Mouse (Mus musculus) limb, embryonic 13.5 days (tissue): ENCODE measurements around the gene Rbfox3. TPM values are rescaled to one million over a fixed set of nuclear protein-coding genes. Genes with fewer than 3 reads are reported as not detected.
A peak's percentile ranks its signal among the peaks of the same experiment; 100 is the strongest.
"Not testable (repeated sequence)": the region's sequence is repeated elsewhere in the genome, so short reads cannot be mapped to it uniquely, and the experiment has no call there.

Experiments
- ATAC-seq: fragments of 200-750 bp; cut with Nextera tagmentation; 2 replicates; pipeline ENCODE4 v1.8.0; 2017; ENCODE audit warnings: low read depth, moderate number of reproducible peaks, moderate TSS enrichment; ENCODE audit not compliant: low FRiP score
- H3K27ac ChIP-seq: fragments of 300-500 bp; sonication (generic); 2 replicates; pipeline ENCODE4 v1.5.1; 2015; ENCODE audit warnings: inconsistent platforms, mild to moderate bottlenecking, moderate library complexity
- H3K27me3 ChIP-seq: fragments of 300-500 bp; sonication (generic); 2 replicates; pipeline ENCODE4 v1.6.1; 2015; ENCODE audit warnings: mild to moderate bottlenecking, inconsistent platforms
- H3K36me3 ChIP-seq: fragments of 300-500 bp; sonication (generic); 2 replicates; pipeline ENCODE4 v1.6.1; 2015; ENCODE audit warnings: inconsistent platforms, mild to moderate bottlenecking, moderate library complexity
- H3K4me1 ChIP-seq: fragments of 300-500 bp; sonication (generic); 2 replicates; pipeline ENCODE4 v1.6.1; 2015; ENCODE audit warnings: inconsistent platforms
- H3K4me2 ChIP-seq: fragments of 300-500 bp; sonication (generic); replicated peaks from 2 replicates; pipeline ENCODE4 v1.6.1; 2015; ENCODE audit warnings: inconsistent platforms, mild to moderate bottlenecking, moderate library complexity
- H3K4me3 ChIP-seq: fragments of 300-500 bp; sonication (generic); 2 replicates; pipeline ENCODE4 v1.5.1; 2015; ENCODE audit warnings: moderate library complexity, mild to moderate bottlenecking, inconsistent platforms
- H3K9ac ChIP-seq: fragments of 300-500 bp; sonication (generic); 2 replicates; pipeline ENCODE4 v1.6.1; 2015; ENCODE audit warnings: mild to moderate bottlenecking, inconsistent platforms
- H3K9me3 ChIP-seq: fragments of 300-500 bp; sonication (generic); 2 replicates; pipeline ENCODE4 v1.6.1; 2016; ENCODE audit warnings: inconsistent platforms
- WGBS: fragments of 180-500 bp; shearing (Covaris S2); methylation state at CpG from one replicate; pipeline ENCODE4 v1.1.7; 2015; 5-methylcytosine and 5-hydroxymethylcytosine counted together
- polyA plus RNA-seq: library from polyadenylated mRNA; unstranded; fragments of >200 nt; fragmentation: Nextera tagmentation; extraction: Ambion mirVana; gene quantifications from 2 replicates; pipeline ENCODE4 v1.2.1, GENCODE M21; 2015

Rbfox3 gene
- polyA plus RNA-seq, 1 experiment from 2014 or later: 0.93 TPM

DNA sequence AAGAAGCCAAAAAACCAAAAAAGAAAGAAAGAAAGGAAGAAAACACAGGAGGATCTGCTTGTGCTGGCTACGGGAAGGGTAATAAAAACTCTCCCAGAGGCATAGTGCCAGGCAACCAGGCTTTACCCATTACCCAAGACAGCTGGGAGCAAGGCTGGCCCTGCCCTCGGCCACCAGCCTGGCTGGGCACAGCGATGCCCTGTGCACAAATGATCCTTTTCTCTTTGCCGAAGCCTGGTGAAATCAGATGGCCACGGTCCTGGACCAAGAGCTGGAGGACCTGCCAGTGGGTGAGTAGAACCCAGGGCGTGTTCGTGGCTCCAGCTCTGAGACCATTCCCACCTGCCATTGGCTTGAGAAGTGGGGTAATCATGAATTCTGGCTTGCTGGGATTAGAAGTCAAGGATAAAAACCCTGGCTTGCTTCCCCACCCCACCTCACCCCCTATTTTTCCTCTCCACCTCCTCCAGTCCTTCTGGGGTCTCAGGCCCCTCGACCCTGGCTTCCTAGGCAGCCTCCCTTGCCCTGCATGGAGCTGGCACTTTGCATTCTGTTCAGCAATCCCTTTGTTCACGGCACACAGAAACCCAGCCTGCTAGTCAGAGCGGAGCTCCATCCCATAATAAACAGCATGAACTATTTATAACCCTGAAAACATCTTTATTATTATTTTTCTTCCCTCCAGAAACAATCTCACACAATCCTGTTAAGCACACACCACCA lies 118.3 kb downstream of the Rbfox3 start:
- H3K36me3 ChIP-seq: no peaks in the 10 kb centered on the region
- no peak overlapping the region for H3K4me3 ChIP-seq
- H3K9ac ChIP-seq: no peak overlapping the region
- no peak overlapping the region; the same call in 1 of the 2 replicates for H3K27ac ChIP-seq
- H3K4me1 ChIP-seq: peaks cover 43% of the 10 kb centered on the region
- 65% methylated on average over 10 of the region's 10 CpGs for WGBS
- H3K9me3 ChIP-seq: no peaks in the 10 kb centered on the region
- H3K27me3 ChIP-seq: no peaks in the 10 kb centered on the region
- ATAC-seq: no peak
- H3K4me2 ChIP-seq: no peak overlapping the region

DNA sequence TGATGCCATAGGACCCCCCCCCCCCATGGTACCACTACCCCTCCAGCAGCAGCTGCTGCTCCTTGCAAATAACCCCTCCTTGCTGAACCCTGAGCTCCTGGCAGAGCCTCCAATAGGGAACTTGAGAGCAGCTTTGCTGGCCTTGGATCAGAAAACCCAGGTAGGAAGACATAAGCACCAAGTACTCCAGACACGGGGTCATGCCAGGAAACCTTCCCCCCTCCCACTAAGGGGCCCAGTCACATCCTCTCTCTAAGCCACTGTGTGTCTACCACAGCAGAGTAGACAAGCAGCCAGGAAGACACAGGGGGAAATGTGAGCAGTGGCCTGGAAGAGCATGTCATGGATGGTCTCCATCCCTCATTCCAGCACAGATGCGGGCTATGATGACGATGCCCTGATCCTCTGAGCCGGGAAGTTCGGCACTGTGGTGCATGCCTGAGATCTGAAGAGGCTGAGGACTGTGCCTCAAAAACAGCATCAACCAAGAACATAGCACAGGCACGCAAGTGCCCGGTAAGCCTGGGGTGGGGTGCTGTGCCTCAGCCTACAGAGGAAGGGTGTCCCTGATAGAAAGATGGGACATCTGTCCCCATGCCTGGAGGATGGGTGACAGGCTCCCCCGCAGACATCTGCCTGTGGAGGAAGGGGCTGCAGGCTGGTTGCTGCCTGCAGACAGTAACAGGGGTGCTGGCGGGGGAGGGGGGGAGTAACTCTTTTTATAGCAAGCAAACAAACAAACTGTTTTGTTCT lies 119.1 kb downstream of the Rbfox3 start:
- peaks cover 5% of the 10 kb centered on the region; the same call in 1 of the 2 replicates for H3K9me3 ChIP-seq
- peaks cover 43% of the 10 kb centered on the region for H3K4me1 ChIP-seq
- H3K36me3 ChIP-seq: no peaks in the 10 kb centered on the region
- 72% methylated on average over 9 of the region's 9 CpGs for WGBS
- H3K27ac ChIP-seq: no peak overlapping the region
- no peak for ATAC-seq
- H3K4me3 ChIP-seq: no peak overlapping the region
- 0 out of 2 replicates have a peak overlapping the region, but pooled peaks have one; percentile 25 for H3K9ac ChIP-seq
- H3K27me3 ChIP-seq: no peaks in the 10 kb centered on the region
- H3K4me2 ChIP-seq: no peak overlapping the region

DNA sequence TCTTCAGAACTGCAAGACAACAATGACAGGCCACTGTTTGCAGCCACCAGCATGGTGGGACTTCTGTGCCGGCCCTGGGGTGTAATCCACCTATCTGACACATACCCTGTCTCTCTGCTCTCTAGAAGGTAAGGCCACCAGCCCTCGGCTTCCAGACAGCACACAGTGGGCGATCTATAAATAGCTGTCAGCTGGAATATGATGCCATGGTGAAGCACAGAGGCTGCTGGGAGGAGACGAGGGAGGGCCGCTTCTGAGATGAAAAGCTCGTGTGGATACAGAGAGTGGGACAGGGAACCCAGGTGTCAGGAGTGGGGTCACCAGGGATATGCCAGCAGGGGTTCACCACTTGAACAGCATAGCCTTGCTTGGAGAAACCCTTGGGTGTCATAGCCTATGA lies 120.0 kb downstream of the Rbfox3 start:
- H3K9ac ChIP-seq: no peak overlapping the region
- H3K4me2 ChIP-seq: no peak overlapping the region
- 58% methylated on average over 6 of the region's 6 CpGs for WGBS
- no peak overlapping the region for H3K4me3 ChIP-seq
- no peak overlapping the region for H3K27ac ChIP-seq
- H3K4me1 ChIP-seq: peaks cover 43% of the 10 kb centered on the region
- H3K27me3 ChIP-seq: no peaks in the 10 kb centered on the region
- no peak for ATAC-seq
- no peaks in the 10 kb centered on the region for H3K36me3 ChIP-seq
- H3K9me3 ChIP-seq: peaks cover 5% of the 10 kb centered on the region; the same call in 1 of the 2 replicates

DNA sequence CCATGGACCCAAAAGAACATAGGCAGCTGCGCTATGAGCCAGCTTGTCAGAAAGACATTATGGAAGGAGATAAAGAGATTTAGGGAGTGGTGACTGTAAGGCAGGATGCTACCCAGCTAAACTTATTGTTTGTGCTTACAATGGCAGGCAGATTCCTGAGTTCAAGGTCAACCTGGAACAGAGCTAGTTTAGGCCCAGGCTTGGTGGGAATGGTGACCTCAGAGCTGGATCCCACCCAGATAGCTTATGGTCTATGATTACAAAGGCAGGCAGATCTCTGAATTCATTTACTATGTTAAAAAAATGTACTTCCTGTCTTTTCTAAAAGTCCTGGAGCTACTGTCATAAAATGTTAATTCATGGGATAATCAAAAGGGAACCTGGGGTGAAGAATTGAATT lies 123.3 kb downstream of the Rbfox3 start:
- H3K36me3 ChIP-seq: no peaks in the 10 kb centered on the region
- H3K4me1 ChIP-seq: peaks cover 21% of the 10 kb centered on the region
- H3K9ac ChIP-seq: no peak overlapping the region
- H3K4me3 ChIP-seq: no peak overlapping the region
- H3K4me2 ChIP-seq: no peak overlapping the region
- no peak overlapping the region for H3K27ac ChIP-seq
- H3K9me3 ChIP-seq: peaks cover 5% of the 10 kb centered on the region; the same call in 1 of the 2 replicates
- 94% methylated on average over 1 of the region's 1 CpGs for WGBS
- no peak for ATAC-seq
- no peaks in the 10 kb centered on the region for H3K27me3 ChIP-seq

DNA sequence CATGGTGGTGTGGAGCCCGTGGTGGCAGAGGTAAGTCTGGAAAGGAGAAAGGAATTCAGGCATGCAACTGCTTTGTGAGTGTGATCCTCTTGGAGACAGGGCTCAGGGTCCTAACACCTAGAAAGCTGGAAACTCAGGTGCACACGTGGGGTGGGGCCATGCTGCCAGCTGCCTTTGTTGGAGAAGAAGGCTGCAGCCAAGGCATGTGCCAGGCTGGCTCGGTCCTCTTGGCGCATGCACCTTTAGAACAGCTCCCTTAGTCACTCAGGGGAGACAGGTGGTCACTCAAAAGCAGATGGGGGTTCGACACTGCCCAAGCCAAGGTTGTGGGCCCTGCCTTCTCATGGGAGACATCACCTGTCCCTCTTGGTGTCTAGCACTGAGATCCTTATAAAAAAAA lies 128.7 kb downstream of the Rbfox3 start:
- no peak for ATAC-seq
- Histone ChIP-seq H3K36me3 (no peaks in the 10 kb centered on the region), H3K27me3 (no peaks in the 10 kb centered on the region), H3K4me1 (no peaks in the 10 kb centered on the region), H3K4me3 (no peak overlapping the region), H3K9ac (no peak overlapping the region), H3K27ac (no peak overlapping the region), H3K4me2 (no peak overlapping the region), H3K9me3 (peaks cover 4% of the 10 kb centered on the region; the same call in 1 of the 2 replicates)
- 88% methylated on average over 5 of the region's 5 CpGs for WGBS

DNA sequence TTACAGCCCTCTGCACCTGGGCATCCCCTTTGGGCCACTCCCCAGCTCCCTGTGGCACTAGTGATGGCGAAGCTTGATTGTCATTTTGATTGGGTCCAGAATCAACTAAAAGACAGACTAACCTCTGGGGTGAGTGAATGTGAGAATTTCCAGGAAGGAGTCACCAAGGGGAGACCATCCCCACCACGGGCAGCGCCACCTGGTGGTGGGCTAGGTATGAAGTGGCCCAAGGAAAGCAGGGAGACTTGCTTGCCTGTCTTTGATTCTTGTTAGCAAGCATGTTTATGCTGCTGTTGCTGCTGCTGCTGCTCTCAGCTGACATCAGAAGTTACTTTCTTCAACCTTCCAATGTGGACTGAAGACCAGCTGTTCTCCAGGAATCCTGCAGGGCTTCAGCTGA lies 135.6 kb downstream of the Rbfox3 start:
- WGBS: 19% methylated on average over 3 of the region's 3 CpGs

DNA sequence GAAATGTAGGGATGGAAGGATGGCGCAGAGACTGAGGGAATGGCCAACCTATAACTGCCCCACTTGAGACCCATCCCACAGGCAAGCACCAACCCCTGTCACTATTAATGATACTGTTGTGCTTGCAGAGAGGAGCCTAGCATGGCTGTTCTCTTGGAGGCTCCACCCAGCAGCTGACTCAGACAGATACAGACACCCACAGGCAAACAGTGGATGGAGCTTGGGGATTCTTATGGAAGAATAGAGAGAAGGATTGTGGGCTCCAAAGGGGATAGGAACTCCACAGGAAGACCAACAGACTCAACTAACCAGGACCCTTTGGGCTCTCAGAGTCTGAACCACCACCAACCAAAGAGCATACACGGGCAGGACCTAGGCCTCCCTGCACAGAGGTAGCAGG lies 136.6 kb downstream of the Rbfox3 start:
- not testable (repeated sequence) for H3K36me3 ChIP-seq, H3K27ac ChIP-seq, H3K9me3 ChIP-seq, H3K9ac ChIP-seq, H3K4me2 ChIP-seq, H3K4me3 ChIP-seq, H3K27me3 ChIP-seq, ATAC-seq
- WGBS: 75% methylated on average over 2 of the region's 2 CpGs
- peaks cover 12% of the 10 kb centered on the region; the same call in 1 of the 2 replicates for H3K4me1 ChIP-seq

More for the DNA sequence above, 135.6 kb downstream of the Rbfox3 start:
- no peak for ATAC-seq
- Histone ChIP-seq H3K9ac (no peak overlapping the region), H3K4me3 (no peak overlapping the region), H3K9me3 (no peaks in the 10 kb centered on the region), H3K27me3 (peaks cover 3% of the 10 kb centered on the region; the same call in 1 of the 2 replicates), H3K27ac (no peak overlapping the region), H3K4me1 (peaks cover 12% of the 10 kb centered on the region; the same call in 1 of the 2 replicates), H3K36me3 (no peaks in the 10 kb centered on the region), H3K4me2 (no peak overlapping the region)

DNA sequence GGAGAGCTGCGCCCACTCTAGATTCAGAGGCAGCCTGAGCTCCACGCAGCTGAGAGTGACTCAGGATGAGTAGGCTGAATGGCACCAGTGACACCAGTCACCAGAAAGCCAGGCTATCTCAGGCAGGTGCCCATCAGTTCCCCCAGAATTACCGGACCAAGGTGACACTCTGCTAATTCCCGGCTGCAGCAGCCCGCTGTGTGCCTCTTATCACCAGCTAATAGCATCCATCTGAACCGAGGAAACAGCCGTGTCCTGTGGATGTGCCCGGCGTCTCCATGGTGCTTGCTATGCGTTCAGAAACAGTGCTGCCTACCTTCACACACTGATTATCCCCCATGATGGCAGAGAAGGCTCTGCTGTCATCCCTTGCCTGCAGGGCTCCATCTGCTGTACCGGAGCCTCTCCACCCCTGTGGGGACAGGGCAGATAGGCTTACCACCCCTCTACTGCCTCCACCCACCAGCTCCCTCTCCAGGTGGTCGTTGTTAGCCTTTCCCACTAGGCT lies 138.3 kb downstream of the Rbfox3 start:
- no peak overlapping the region for H3K9ac ChIP-seq
- 59% methylated on average over 12 of the region's 12 CpGs for WGBS
- no peaks in the 10 kb centered on the region for H3K9me3 ChIP-seq
- H3K27ac ChIP-seq: no peak overlapping the region
- H3K36me3 ChIP-seq: no peaks in the 10 kb centered on the region
- H3K27me3 ChIP-seq: peaks cover 3% of the 10 kb centered on the region; the same call in 1 of the 2 replicates
- ATAC-seq: no peak
- H3K4me1 ChIP-seq: peaks cover 20% of the 10 kb centered on the region; the same call in 1 of the 2 replicates
- H3K4me3 ChIP-seq: no peak overlapping the region
- no peak overlapping the region for H3K4me2 ChIP-seq

DNA sequence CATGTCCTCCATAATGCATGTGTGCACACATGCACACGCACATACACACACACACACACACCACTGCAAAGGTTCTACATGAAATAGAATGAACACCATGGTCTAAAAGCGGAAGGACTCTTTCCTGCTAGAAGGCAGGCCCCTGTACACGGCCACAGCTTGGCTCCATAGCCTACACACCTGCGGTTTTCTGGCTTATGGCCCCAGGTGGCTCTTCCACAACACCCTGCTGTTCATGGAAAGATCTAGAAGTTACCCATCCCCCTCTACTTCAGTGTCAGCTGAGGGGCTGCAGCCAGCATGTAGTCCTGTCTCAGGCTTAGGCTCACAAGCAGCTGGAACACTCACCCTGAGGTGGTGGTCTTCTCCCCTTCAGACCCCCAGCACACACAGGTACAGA lies 140.0 kb downstream of the Rbfox3 start:
- ATAC-seq: no peak
- WGBS: 83% methylated on average over 4 of the region's 4 CpGs
- Histone ChIP-seq H3K4me1 (peaks cover 20% of the 10 kb centered on the region; the same call in 1 of the 2 replicates), H3K9me3 (no peaks in the 10 kb centered on the region), H3K27me3 (peaks cover 3% of the 10 kb centered on the region; the same call in 1 of the 2 replicates), H3K4me3 (no peak overlapping the region), H3K9ac (no peak overlapping the region), H3K36me3 (no peaks in the 10 kb centered on the region), H3K4me2 (no peak overlapping the region), H3K27ac (no peak overlapping the region)

DNA sequence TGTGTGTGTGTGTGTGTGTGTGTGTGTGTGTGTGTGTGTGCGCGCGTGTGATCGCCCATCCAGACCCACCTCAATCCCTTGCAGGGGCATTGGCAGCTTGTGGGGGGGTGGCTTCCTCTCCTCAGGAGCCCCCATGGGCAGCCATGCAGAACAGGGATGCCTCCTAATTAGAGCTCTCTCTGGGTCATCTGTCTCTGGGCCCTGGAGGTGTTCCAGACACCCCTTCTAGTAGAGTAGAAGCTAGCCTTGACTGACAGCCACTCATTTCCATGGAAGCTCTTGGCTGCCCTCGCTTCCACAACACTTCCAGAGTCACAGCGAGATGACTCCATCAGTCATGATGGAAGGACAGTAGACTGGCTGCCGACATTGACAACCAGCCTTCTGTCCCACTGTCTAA lies 140.6 kb downstream of the Rbfox3 start:
- Histone ChIP-seq H3K4me3 (no peak overlapping the region), H3K4me1 (peaks cover 20% of the 10 kb centered on the region; the same call in 1 of the 2 replicates), H3K27me3 (peaks cover 3% of the 10 kb centered on the region; the same call in 1 of the 2 replicates), H3K4me2 (no peak overlapping the region), H3K36me3 (no peaks in the 10 kb centered on the region), H3K9me3 (no peaks in the 10 kb centered on the region), H3K9ac (no peak overlapping the region), H3K27ac (no peak overlapping the region)
- 91% methylated on average over 4 of the region's 7 CpGs for WGBS
- no peak for ATAC-seq

DNA sequence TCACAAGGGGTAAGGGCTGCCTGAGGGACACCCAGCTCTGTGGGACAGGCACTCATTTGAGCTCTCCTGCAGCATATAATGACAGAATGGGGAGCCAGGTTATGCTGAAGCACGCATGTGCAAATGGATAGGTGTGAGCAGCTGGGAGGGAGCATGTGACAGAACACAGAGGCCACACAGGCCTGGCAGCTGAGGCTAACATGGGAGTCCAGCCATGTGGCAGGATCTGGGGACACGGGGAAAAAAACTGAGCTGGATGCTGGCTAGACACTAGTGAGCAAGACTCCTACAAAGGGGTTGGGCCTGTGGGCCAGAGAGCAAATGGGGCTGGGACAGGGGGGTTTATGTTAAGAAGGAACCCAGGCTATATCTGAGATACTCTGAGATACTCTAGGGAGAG lies 141.9 kb downstream of the Rbfox3 start:
- peaks cover 20% of the 10 kb centered on the region; the same call in 1 of the 2 replicates for H3K4me1 ChIP-seq
- no peak for ATAC-seq
- WGBS: 68% methylated on average over 2 of the region's 2 CpGs

DNA sequence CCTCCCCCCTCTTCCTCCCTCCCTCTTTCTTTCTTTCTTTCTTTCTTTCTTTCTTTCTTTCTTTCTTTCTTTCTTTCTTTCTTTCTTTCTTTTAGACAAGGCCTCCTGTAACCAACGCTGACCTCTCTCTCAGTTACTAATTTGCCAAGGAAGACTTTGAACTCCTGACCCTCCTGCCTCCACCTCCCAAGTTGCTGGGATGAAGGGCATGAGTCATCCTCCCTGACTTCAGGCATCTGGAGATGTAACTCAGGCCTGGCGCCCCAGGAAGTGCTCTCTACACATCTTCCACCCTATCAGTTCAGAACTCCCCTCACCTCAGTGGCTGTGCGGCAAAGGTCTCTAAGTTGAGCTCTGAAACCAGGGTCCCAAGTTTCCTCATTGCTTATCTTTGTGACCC lies 143.0 kb downstream of the Rbfox3 start:
- H3K36me3 ChIP-seq: no peaks in the 10 kb centered on the region
- peaks cover 20% of the 10 kb centered on the region; the same call in 1 of the 2 replicates for H3K4me1 ChIP-seq
- no peak overlapping the region for H3K27ac ChIP-seq
- no peaks in the 10 kb centered on the region for H3K9me3 ChIP-seq
- H3K4me2 ChIP-seq: no peak overlapping the region
- no peak overlapping the region for H3K9ac ChIP-seq
- peaks cover 3% of the 10 kb centered on the region; the same call in 1 of the 2 replicates for H3K27me3 ChIP-seq
- no peak for ATAC-seq
- 60% methylated on average over 3 of the region's 3 CpGs for WGBS
- no peak overlapping the region for H3K4me3 ChIP-seq

More for the DNA sequence above, 141.9 kb downstream of the Rbfox3 start:
- Histone ChIP-seq H3K4me2 (no peak overlapping the region), H3K27ac (no peak overlapping the region), H3K4me3 (no peak overlapping the region), H3K27me3 (peaks cover 3% of the 10 kb centered on the region; the same call in 1 of the 2 replicates), H3K9me3 (no peaks in the 10 kb centered on the region), H3K36me3 (no peaks in the 10 kb centered on the region), H3K9ac (no peak overlapping the region)
